Mouse (Mus musculus) stomach, embryonic 14.5 days (tissue): ENCODE measurements around the gene Il13. TPM values are rescaled to one million over a fixed set of nuclear protein-coding genes. Genes with fewer than 3 reads are reported as not detected.

Experiments used
- ATAC-seq: fragments of 200-750 bp; cut with Nextera tagmentation; 2 replicates; pipeline ENCODE4 v1.8.0; 2017; ENCODE audit warnings: low read depth, moderate TSS enrichment; ENCODE audit not compliant: insufficient number of reproducible peaks, insufficient read depth, low FRiP score
- H3K27ac ChIP-seq: fragments of 300-500 bp; sonication (generic); 2 replicates; pipeline ENCODE4 v1.5.1; 2014; ENCODE audit warnings: mild to moderate bottlenecking, low read length, moderate library complexity, mixed read lengths
- H3K27me3 ChIP-seq: fragments of 300-500 bp; sonication (generic); 2 replicates; pipeline ENCODE4 v1.6.1; 2014; ENCODE audit warnings: low read length, control low read depth, mixed read lengths; ENCODE audit not compliant: control insufficient read depth, insufficient read depth
- H3K36me3 ChIP-seq: fragments of 300-500 bp; sonication (generic); 2 replicates; pipeline ENCODE4 v1.6.1; 2014; ENCODE audit warnings: mild to moderate bottlenecking, control low read depth, low read length, moderate library complexity, mixed read lengths; ENCODE audit not compliant: control insufficient read depth, insufficient read depth
- H3K4me1 ChIP-seq: fragments of 300-500 bp; sonication (generic); 2 replicates; pipeline ENCODE4 v1.6.1; 2014; ENCODE audit warnings: low read length, control low read depth, mixed read lengths; ENCODE audit not compliant: control insufficient read depth, insufficient read depth
- H3K4me2 ChIP-seq: fragments of 300-500 bp; sonication (generic); replicated peaks from 2 replicates; pipeline ENCODE4 v1.6.1; 2014; ENCODE audit warnings: low read depth, low read length, control low read depth
- H3K4me3 ChIP-seq: fragments of 300-500 bp; sonication (generic); 2 replicates; pipeline ENCODE4 v1.5.1; 2014; ENCODE audit warnings: low read depth, low read length, control low read depth
- H3K9ac ChIP-seq: fragments of 300-500 bp; sonication (generic); replicated peaks from 2 replicates; pipeline ENCODE4 v1.6.1; 2014; ENCODE audit warnings: low read depth, mild to moderate bottlenecking, control low read depth, low read length, moderate library complexity, mixed read lengths
- H3K9me3 ChIP-seq: fragments of 300-500 bp; sonication (generic); 2 replicates; pipeline ENCODE4 v1.6.1; 2016; ENCODE audit warnings: low read depth, low read length, control low read depth; ENCODE audit not compliant: control insufficient read depth
- WGBS: fragments of 180-500 bp; shearing (Covaris S2); extraction: QIAGEN DNeasy Blood & Tissue Kit; methylation state at CpG from one replicate; pipeline ENCODE4 v1.1.7; 2014; 5-methylcytosine and 5-hydroxymethylcytosine counted together
- polyA plus RNA-seq: library from polyadenylated mRNA; unstranded; fragments of >200 nt; fragmentation: Nextera tagmentation; extraction: Ambion mirVana; gene quantifications from 2 replicates; pipeline ENCODE4 v1.2.1, GENCODE M21; 2014

The Il13 gene
- polyA plus RNA-seq, 1 experiment from 2014 or later = not detected

- Histone ChIP-seq H3K4me3 (no peak overlapping the region), H3K4me1 (no peaks in the 10 kb centered on the region), H3K36me3 (peaks cover 19% of the 10 kb centered on the region; the same call in 1 of the 2 replicates), H3K27me3 (no peaks in the 10 kb centered on the region), H3K27ac (no peak overlapping the region), H3K9ac (no peak overlapping the region), H3K4me2 (no peak overlapping the region), H3K9me3 (no peaks in the 10 kb centered on the region)
- WGBS = 95% methylated on average over 6 of the region's 6 CpGs
- ATAC-seq = no peak
These were observed 49.0 kb downstream of the Il13 start for GRCm38 (mm10) chr11:53585510-53585909.

GRCm38 (mm10) chr11:53584849-53585248, 49.7 kb downstream of the Il13 start:
- no peak overlapping the region for H3K27ac ChIP-seq
- no peaks in the 10 kb centered on the region for H3K4me1 ChIP-seq
- H3K9me3 ChIP-seq = no peaks in the 10 kb centered on the region
- peaks cover 22% of the 10 kb centered on the region for H3K36me3 ChIP-seq
- H3K9ac ChIP-seq = no peak overlapping the region
- WGBS = 64% methylated on average over 3 of the region's 3 CpGs
- no peak overlapping the region for H3K4me2 ChIP-seq
- H3K4me3 ChIP-seq = no peak overlapping the region
- no peak for ATAC-seq
- no peaks in the 10 kb centered on the region for H3K27me3 ChIP-seq

- no peak for ATAC-seq
- no peak overlapping the region for H3K27ac ChIP-seq
- no peak overlapping the region for H3K9ac ChIP-seq
- H3K4me2 ChIP-seq = no peak overlapping the region
- no peaks in the 10 kb centered on the region for H3K9me3 ChIP-seq
- H3K36me3 ChIP-seq = peaks cover 19% of the 10 kb centered on the region
- no peak overlapping the region for H3K4me3 ChIP-seq
- no peaks in the 10 kb centered on the region for H3K27me3 ChIP-seq
- H3K4me1 ChIP-seq = no peaks in the 10 kb centered on the region
- WGBS = 61% methylated on average over 10 of the region's 10 CpGs
These were observed 51.4 kb downstream of the Il13 start for GRCm38 (mm10) chr11:53583151-53583550.

Other genes starting within 250 kb of the Il13 start
- 0.88 TPM in 1 of 2 replicates, not detected in the other for gene Leap2, start 211.5 kb downstream of the Il13 start, polyA plus RNA-seq
- gene Uqcrq, start 203.9 kb downstream of the Il13 start, polyA plus RNA-seq = 477 and 521 TPM in 2 replicates
- 1.7 and 2.2 TPM in 2 replicates for gene Gdf9, start 203.7 kb downstream of the Il13 start, polyA plus RNA-seq
- 0.13 and 0.14 TPM in 2 replicates for gene Gm10447, start 177.6 kb downstream of the Il13 start, polyA plus RNA-seq
- gene Shroom1, start 177.5 kb downstream of the Il13 start, polyA plus RNA-seq = 0.98 and 1.1 TPM in 2 replicates
- not detected in 2 replicates for gene Gm9837, start 164.2 kb downstream of the Il13 start, polyA plus RNA-seq
- not detected in 2 replicates for gene Gm9945, start 154.5 kb downstream of the Il13 start, polyA plus RNA-seq
- gene Sowaha, start 154.4 kb downstream of the Il13 start, polyA plus RNA-seq = 0.13 and 0.24 TPM in 2 replicates
- 24.5 and 26.1 TPM in 2 replicates for gene Sept8, start 115.4 kb downstream of the Il13 start, polyA plus RNA-seq
- 75.2 and 77.5 TPM in 2 replicates for gene Kif3a, start 67.3 kb downstream of the Il13 start, polyA plus RNA-seq
- gene Il4, start 16.0 kb downstream of the Il13 start, polyA plus RNA-seq = 2.1 and 2.2 TPM in 2 replicates
- 28.9 and 32.8 TPM in 2 replicates for gene Rad50, start 72.6 kb upstream of the Il13 start, polyA plus RNA-seq
- gene Il5, start 86.1 kb upstream of the Il13 start, polyA plus RNA-seq = not detected in 2 replicates
- gene Irf1, start 135.3 kb upstream of the Il13 start, polyA plus RNA-seq = 19.3 and 21.6 TPM in 2 replicates
- gene Gm17334, start 138.5 kb upstream of the Il13 start, polyA plus RNA-seq = 0.46 TPM in 1 of 2 replicates, not detected in the other
- 1.5 and 4.3 TPM in 2 replicates for gene Gm12216, start 224.6 kb upstream of the Il13 start, polyA plus RNA-seq